Comparison of ENCODE assay signal across 13 mouse cellular contexts in genomic region chr2:77113867-77114266, GRCm38 (mm10). TPM values are rescaled to one million over a fixed set of nuclear protein-coding genes. Genes with fewer than 3 reads are reported as not detected.
A peak's percentile ranks its signal among the peaks of the same experiment; 100 is the strongest.
DNase-seq lines count a peak whose midpoint lies in the region; ATAC-seq and TF ChIP-seq lines count a peak whose summit lies in the region.
"Had no signal": no experiment of that assay in that cellular context is flagged by ENCODE, and none has a peak within 500 bp of the region (broad histone marks: within the 10 kb centered on the region; RNA-seq: fewer than 3 reads in every experiment).

No protein-coding gene starts in this region.

- H3K9me3 ChIP-seq in liver, embryonic 12.5 days (replicated peaks): no peaks in the 10 kb centered on the region
- H3K9me3 ChIP-seq in heart, embryonic 13.5 days: no peaks in the 10 kb centered on the region
- no peaks in the 10 kb centered on the region for H3K9me3 ChIP-seq in stomach, postnatal 0 days (ENCODE audit: control insufficient read depth, low read length)
- no peaks in the 10 kb centered on the region for H3K9me3 ChIP-seq in liver, postnatal 0 days (ENCODE audit: low read length)

- WGBS in liver, adult 2 months: 89% methylated on average over 8 of the region's 8 CpGs
- 65% methylated on average over 8 of the region's 8 CpGs for WGBS in liver, embryonic 12.5 days (ENCODE audit: insufficient replicate concordance)
- 58% methylated on average over 8 of the region's 8 CpGs for WGBS in heart, embryonic 13.5 days
- 74% methylated on average over 8 of the region's 8 CpGs for WGBS in stomach, postnatal 0 days
- 76% methylated on average over 8 of the region's 8 CpGs for WGBS in liver, postnatal 0 days (ENCODE audit: insufficient replicate concordance)

- no peak overlapping the region for H3K27ac ChIP-seq in liver, adult 2 months (replicated peaks; ENCODE audit: insufficient read depth, low read depth, low read length)
- no peak overlapping the region for H3K27ac ChIP-seq in liver, embryonic 12.5 days
- H3K27ac ChIP-seq in heart, embryonic 13.5 days (replicated peaks): peak overlapping the region; percentile 80
- no peak overlapping the region for H3K27ac ChIP-seq in stomach, postnatal 0 days (replicated peaks)
- H3K27ac ChIP-seq in liver, postnatal 0 days (ENCODE audit: low read depth): no peak overlapping the region

- TF ChIP-seq POLR2A in liver, adult 2 months (IDR thresholded peaks at IDR 0.05; ENCODE audit: extremely low read depth, insufficient read depth, low read length): no peak

- H3K36me3 ChIP-seq in liver, adult 2 months (ENCODE audit: control insufficient read depth, insufficient read depth, low read length): peaks cover 3% of the 10 kb centered on the region
- no peaks in the 10 kb centered on the region for H3K36me3 ChIP-seq in liver, embryonic 12.5 days
- H3K36me3 ChIP-seq in heart, embryonic 13.5 days: peaks cover 34% of the 10 kb centered on the region
- H3K36me3 ChIP-seq in stomach, postnatal 0 days (ENCODE audit: control insufficient read depth, insufficient read depth, low read length): no peaks in the 10 kb centered on the region
- 0 out of 2 replicates have a peak, but pooled peaks cover 2% of the 10 kb centered on the region for H3K36me3 ChIP-seq in liver, postnatal 0 days (replicated peaks; ENCODE audit: insufficient read depth, low read length)

- TF ChIP-seq CTCF in liver, adult 2 months (IDR thresholded peaks at IDR 0.05; ENCODE audit: low read depth, low read length): no peak
- TF ChIP-seq CTCF in stomach, postnatal 0 days (IDR thresholded peaks at IDR 0.05; ENCODE audit: low read depth): no peak
- TF ChIP-seq CTCF in liver, postnatal 0 days (IDR thresholded peaks at IDR 0.05; ENCODE audit: low read depth): no peak

- no peak overlapping the region for H3K4me3 ChIP-seq in liver, adult 2 months (ENCODE audit: insufficient read depth, low read depth, low read length)
- H3K4me3 ChIP-seq in liver, embryonic 12.5 days: no peak overlapping the region
- no peak overlapping the region for H3K4me3 ChIP-seq in heart, embryonic 13.5 days
- no peak overlapping the region for H3K4me3 ChIP-seq in stomach, postnatal 0 days (ENCODE audit: low read depth, low read length)
- H3K4me3 ChIP-seq in liver, postnatal 0 days (ENCODE audit: low read depth, low read length): no peak overlapping the region

- TF ChIP-seq EP300 in stomach, postnatal 0 days (optimal IDR thresholded peaks at IDR 0.05): no peak
- TF ChIP-seq EP300 in liver, postnatal 0 days (IDR thresholded peaks at IDR 0.05; ENCODE audit: low read depth): no peak

- no peak for ATAC-seq in liver, embryonic 12.5 days
- ATAC-seq in heart, embryonic 13.5 days (ENCODE audit: extremely low read depth, insufficient number of reproducible peaks, low FRiP score, low TSS enrichment): no peak; the same call in 1 of the 2 replicates
- peak; percentile 89 for ATAC-seq in stomach, postnatal 0 days (ENCODE audit: low FRiP score, low TSS enrichment)
- ATAC-seq in liver, postnatal 0 days: no peak

- no peak overlapping the region for H3K4me2 ChIP-seq in liver, embryonic 12.5 days
- H3K4me2 ChIP-seq in heart, embryonic 13.5 days: no peak overlapping the region
- no peak overlapping the region for H3K4me2 ChIP-seq in stomach, postnatal 0 days (replicated peaks; ENCODE audit: low read depth)
- H3K4me2 ChIP-seq in liver, postnatal 0 days (ENCODE audit: low read depth, low read length): no peak overlapping the region

- H3K79me2 ChIP-seq in liver, adult 2 months (ENCODE audit: control insufficient read depth, insufficient read depth, low read length): no peaks in the 10 kb centered on the region

- H3K4me1 ChIP-seq in liver, adult 2 months (ENCODE audit: control insufficient read depth, insufficient read depth, low read length): no peaks in the 10 kb centered on the region
- H3K4me1 ChIP-seq in liver, embryonic 12.5 days: no peaks in the 10 kb centered on the region
- peaks cover 30% of the 10 kb centered on the region for H3K4me1 ChIP-seq in heart, embryonic 13.5 days
- no peaks in the 10 kb centered on the region for H3K4me1 ChIP-seq in stomach, postnatal 0 days (replicated peaks; ENCODE audit: control insufficient read depth, insufficient read depth)
- no peaks in the 10 kb centered on the region for H3K4me1 ChIP-seq in liver, postnatal 0 days (ENCODE audit: insufficient read depth)

- H3K9ac ChIP-seq in liver, adult 2 months (ENCODE audit: low read depth, low read length): no peak overlapping the region
- H3K9ac ChIP-seq in liver, embryonic 12.5 days: no peak overlapping the region
- H3K9ac ChIP-seq in heart, embryonic 13.5 days: peak overlapping the region; percentile 28; the same call in 1 of the 2 replicates
- H3K9ac ChIP-seq in stomach, postnatal 0 days (ENCODE audit: low read length): no peak overlapping the region
- no peak overlapping the region for H3K9ac ChIP-seq in liver, postnatal 0 days (replicated peaks)

- peak; percentile 38 for DNase-seq in liver, adult 2 months (ENCODE audit: extremely low read depth, low read depth, low spot score)
- peak; percentile 23 to 34 for DNase-seq in kidney, adult 8-10 months
- DNase-seq in stomach, postnatal 0 days (ENCODE audit: low spot score): peak; percentile 20
- DNase-seq in liver, postnatal 0 days: no peak
- DNase-seq in layer of hippocampus, adult 9-10 months (ENCODE audit: low spot score): no peak
- DNase-seq: adrenal gland, postnatal 25 days; cerebellum, adult 11-12 months; left cerebral cortex, postnatal 4 days; thymus, postnatal 36 days had no signal

- no peaks in the 10 kb centered on the region for H3K27me3 ChIP-seq in liver, adult 2 months (ENCODE audit: control insufficient read depth, insufficient read depth, low read length)
- no peaks in the 10 kb centered on the region for H3K27me3 ChIP-seq in liver, embryonic 12.5 days (replicated peaks)
- no peaks in the 10 kb centered on the region for H3K27me3 ChIP-seq in heart, embryonic 13.5 days (replicated peaks)
- H3K27me3 ChIP-seq in stomach, postnatal 0 days (ENCODE audit: control insufficient read depth, insufficient read depth, low read length): no peaks in the 10 kb centered on the region
- H3K27me3 ChIP-seq in liver, postnatal 0 days (ENCODE audit: insufficient read depth, low read length): no peaks in the 10 kb centered on the region

RNA-seq across cellular contexts. Expression of gene Ccdc141, which starts 56.6 kb away (rescaled TPM):
- 17.4 and 17.7 TPM in 2 replicates for total RNA-seq in liver, adult 2 months (2014; rRNA removed)
- 4.3 and 8.6 TPM in 2 replicates for polyA plus RNA-seq in liver, adult 2 months (2012; rRNA removed)
- 1.9 and 2.9 TPM in 2 replicates for polyA plus RNA-seq in liver, embryonic 12.5 days (2016; fragmentation: Nextera tagmentation; extraction: Ambion mirVana)
- 156 and 170 TPM in 2 replicates for polyA plus RNA-seq in heart, embryonic 13.5 days (2015; fragmentation: Nextera tagmentation; extraction: Ambion mirVana)
- polyA plus RNA-seq in stomach, postnatal 0 days (2015; fragmentation: Nextera tagmentation; extraction: Ambion mirVana): 5.6 and 6.7 TPM in 2 replicates
- polyA plus RNA-seq in liver, postnatal 0 days (2015; fragmentation: Nextera tagmentation; extraction: Ambion mirVana): 2.2 and 3.0 TPM in 2 replicates
- total RNA-seq: granulocyte monocyte progenitor cell, adult 5-6 weeks; monocyte, adult 5-6 weeks had no signal

Comparison
In these comparisons a context has a peak if more than half of its experiments do, and no peak if none do; other contexts are left out.
1. DNase-seq: peak in liver, adult 2 months (single experiment), kidney, adult 8-10 months (2 of 2) and stomach, postnatal 0 days (single experiment); none in liver, postnatal 0 days (single experiment) and layer of hippocampus, adult 9-10 months (single experiment).
2. RNA of gene Ccdc141, which starts 56.6 kb away (polyA plus RNA-seq): 156 to 170 TPM in heart, embryonic 13.5 days; 4.3 to 8.6 TPM in liver, adult 2 months, 5.6 to 6.7 TPM in stomach, postnatal 0 days, 2.2 to 3.0 TPM in liver, postnatal 0 days and 1.9 to 2.9 TPM in liver, embryonic 12.5 days; every median in the first group is over 10 times any median in the second.